Mouse (Mus musculus) T-helper 17 cell (primary cell): ENCODE results near the gene Slc16a14.
"Not testable (repeated sequence)": the region's sequence is repeated elsewhere in the genome, so short reads cannot be mapped to it uniquely, and the experiment has no call there.

Experiments
- in situ Hi-C, 2 experiments: fragments of 300-600 bp; cut with MboI, MseI; formaldehyde crosslinking; loops; 1 replicate in 1 of 2; 2 replicates in 1 of 2; pipeline ENCODE4 v1.15.1; 2025; ENCODE audit warnings: high pct_unique_total_duplicates in 2 of 2

Slc16a14 gene

DNA sequence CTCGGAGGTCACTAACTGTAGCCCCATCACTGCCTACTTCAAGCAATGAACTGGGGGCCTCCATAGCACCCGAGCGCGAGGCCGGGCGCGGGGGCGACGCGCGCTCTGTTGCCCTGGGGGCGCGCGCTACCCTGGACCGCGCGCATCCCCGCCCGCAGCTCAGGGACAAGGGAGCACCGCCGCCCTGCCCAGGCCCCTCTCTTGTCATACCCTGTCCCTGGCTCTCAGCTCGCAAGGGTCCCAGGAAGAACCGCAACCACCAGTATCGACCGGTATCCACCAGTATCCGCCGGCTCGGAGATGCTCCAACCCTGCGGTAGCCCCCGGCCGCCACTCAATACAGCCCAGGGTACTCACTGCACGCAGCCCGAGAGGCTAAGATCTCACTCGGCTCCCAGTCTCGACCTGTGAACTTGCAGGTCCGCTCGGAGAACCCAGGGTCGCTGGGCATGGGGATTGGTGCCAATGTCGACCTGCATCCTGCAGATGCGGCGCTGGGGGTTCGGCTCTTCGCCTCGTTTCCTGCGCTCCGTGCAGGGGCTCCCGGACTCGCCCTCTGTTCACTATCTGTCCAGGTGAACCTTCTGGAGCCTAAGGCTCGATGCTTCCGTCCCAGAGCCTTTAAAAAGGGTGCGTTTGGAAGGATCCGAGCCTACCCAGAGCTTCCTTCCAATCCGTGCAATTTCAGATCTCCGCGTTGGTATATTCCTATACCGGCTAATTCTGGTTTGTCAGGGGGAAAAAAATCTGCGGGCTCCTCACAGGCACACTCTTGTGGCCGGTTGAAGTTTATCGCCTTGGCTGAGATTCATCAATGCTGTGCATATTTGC, at the start of gene Slc16a14:
Gene Slc16a14, minus strand, starts transcription at position 632 of the 831 bp plus-strand sequence.
- in situ Hi-C loops = loop anchor here in 1 of 2 experiments (10.0 kb wide), 1 partner anchor 380 kb away; no protein-coding TSS in a partner anchor

DNA sequence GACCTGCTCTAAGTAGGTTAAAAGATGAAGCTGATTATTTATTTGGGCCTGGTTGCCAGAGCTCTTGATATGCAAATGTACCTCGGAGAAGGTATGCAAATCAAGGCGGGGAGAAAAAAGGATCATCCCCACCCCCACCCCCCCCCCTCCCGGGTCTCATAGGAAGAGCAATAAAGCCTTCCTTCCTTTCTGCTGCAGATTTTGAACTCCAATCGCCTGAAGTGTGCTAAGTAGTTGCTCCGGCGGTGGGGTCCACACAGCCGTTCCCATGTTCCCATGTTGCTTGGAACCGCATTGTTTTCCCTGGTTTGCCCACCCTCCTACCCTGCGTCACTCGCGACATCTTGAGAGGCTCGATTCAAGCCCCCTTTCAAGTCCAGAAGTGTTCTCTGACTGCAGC, 26.8 kb upstream of the Slc16a14 start:
- in situ Hi-C loops = not testable (repeated sequence)

DNA sequence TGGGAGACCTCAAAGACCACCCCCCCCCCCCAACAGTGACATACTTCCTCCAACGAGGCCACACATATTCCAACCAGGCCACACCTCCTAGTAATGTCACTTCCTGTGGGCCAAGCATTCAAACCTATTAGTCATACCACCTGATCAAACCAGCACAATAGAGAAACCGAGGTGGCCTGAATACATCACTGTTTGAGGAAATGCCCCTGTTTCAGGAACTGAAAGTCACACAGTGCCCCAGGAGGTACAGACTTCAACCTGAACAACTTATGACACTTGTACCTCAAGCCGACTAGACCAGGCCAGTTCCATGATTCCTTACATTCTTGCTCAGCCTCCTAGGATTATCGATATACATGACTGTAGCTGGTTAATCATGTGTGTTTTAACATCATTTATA, 22.8 kb upstream of the Slc16a14 start:
- in situ Hi-C loops = loop anchor here (5.0 to 10.0 kb wide), 4 partner anchors 80 to 587 kb away; no protein-coding TSS in a partner anchor

DNA sequence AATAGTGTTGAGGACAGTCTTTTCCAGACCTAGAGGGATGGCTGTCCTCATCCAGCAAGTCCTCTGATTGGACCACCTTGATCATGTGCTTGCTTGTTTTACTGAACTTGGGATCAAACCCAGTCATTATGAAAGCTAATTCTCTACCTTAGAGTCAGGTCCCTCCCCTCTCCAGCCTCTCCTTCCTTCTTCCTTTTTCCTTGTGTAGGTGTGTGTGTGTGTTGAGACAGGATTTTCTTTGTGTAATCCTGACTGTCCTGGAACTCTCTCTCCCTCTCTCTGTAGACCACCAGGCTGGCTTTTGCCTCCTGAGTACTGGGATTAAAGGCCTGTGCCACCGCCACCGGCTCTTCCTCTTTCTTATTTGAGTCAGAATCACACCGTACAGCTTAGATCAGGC, 21.8 kb upstream of the Slc16a14 start:
- in situ Hi-C loops = loop anchor here (5.0 to 10.0 kb wide), 4 partner anchors 81 to 588 kb away; no protein-coding TSS in a partner anchor

DNA sequence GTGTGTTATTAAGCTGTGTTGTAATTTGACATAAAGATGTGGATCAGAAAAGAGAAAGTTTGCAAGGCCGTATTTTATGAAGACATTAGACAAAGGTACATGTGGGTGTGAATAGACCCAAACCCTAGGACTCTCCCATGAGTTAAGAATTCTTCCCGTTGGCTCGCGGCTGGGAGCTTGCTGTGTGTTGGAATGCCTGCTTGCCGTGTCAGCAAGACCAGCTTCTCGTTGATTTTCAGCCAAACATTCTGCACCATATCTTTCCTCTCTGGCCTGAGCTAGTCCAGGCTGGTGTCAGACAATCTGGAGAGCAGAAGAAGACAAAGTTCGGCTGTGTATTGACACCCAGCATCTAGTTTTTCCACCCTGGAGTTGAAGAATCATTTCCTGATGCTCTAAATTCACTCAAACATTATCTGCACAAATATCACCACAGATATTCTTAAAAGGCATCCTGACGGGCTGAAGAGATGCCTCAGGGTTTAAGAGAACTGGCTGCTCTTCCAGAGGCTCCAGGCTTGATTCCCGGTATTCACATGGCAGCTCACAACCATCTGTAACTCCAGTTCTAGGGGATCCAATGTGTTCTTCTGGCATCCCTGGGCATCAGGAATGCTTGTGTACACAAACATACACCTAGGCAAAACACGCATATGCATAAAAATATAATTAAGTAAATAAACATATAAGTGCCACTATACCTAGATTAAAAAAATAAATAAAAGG, 17.7 kb upstream of the Slc16a14 start:
- in situ Hi-C loops = loop anchor here (5.0 to 10.0 kb wide), 2 partner anchors 360 to 592 kb away; no protein-coding TSS in a partner anchor

DNA sequence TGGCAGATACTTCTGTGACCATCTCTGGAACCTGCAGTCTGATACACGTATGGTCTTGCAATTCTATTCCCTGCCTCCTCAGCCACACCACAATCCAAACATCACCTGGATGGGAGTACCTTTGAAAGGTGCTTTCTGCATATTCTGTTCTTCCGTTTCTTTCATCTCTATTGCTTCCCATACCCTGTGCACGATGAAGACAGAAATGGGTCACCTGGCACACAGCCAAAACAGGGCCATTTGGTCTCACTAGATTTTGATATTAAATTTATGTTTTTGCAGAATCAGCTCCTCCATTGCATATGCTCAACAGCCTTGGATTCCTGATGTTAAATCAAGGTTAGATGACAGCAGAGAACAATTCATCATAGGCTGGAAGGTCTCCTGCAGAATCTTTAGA, 16.6 kb upstream of the Slc16a14 start:
- in situ Hi-C loops = loop anchor here (5.0 to 10.0 kb wide), 2 partner anchors 361 to 593 kb away; no protein-coding TSS in a partner anchor

DNA sequence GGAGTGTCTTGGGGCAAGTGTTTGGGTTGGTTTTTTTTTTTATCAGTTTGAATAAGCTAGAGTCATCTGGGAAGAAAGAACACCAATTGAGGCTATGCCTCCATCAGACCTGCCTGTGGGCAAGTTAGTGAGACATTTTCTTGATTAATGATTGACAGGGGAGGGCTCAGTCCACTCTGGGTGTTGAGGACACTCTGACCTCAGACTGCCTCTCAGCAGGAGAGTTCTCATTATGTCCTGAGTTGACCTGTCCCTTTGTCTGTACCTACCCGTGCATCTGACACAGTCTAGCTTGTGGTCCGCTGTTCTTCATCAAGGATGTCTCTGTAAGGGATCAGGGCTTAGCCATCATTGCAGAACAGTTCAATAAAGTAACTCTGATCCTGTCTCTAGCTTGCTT, 12.5 kb upstream of the Slc16a14 start:
- in situ Hi-C loops = loop anchor here in 1 of 2 experiments (10.0 kb wide), 1 partner anchor 993 kb away; no protein-coding TSS in a partner anchor

DNA sequence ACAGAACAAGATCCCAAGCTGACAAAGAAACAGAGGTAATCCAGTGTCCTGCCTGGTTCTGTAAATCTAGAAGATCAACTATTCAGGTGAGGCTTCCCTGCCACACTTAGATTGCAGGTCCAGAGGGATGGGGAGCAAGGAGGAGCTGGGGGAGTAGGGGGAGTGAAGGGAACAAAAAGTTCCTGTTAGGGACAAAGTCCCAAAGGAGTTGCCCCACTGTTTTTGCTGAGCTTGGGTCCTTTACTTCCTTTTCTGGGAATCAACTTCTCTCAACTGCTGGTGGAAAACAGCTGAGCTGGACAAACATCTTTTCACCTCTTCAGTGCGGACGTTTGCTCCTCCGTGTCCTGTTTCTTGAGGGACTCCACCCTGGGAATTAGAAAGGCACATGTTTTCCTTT, 11.0 kb upstream of the Slc16a14 start:
- in situ Hi-C loops = loop anchor here in 1 of 2 experiments (10.0 kb wide), 1 partner anchor 991 kb away; no protein-coding TSS in a partner anchor

DNA sequence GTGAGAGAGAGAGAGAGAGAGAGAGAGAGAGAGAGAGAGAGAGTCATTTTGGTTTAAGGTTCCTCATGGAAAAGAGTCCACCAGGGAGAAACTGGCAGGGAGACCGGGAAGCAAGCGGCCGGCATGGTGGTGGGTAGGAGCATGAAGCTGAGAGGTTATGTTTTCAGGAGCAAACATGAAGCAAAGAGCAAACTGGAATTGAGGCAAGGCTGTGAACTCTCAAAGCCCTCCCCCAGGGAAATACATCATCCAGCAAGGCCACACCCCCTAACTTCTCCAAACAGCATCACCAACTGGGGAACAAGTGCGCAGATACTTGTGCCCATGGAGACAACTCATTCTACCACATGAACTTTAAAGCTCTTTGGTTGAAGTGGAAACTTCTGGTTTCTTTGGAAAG, 8.6 kb upstream of the Slc16a14 start:
- in situ Hi-C loops = loop anchor here in 1 of 2 experiments (10.0 kb wide), 1 partner anchor 989 kb away; no protein-coding TSS in a partner anchor

DNA sequence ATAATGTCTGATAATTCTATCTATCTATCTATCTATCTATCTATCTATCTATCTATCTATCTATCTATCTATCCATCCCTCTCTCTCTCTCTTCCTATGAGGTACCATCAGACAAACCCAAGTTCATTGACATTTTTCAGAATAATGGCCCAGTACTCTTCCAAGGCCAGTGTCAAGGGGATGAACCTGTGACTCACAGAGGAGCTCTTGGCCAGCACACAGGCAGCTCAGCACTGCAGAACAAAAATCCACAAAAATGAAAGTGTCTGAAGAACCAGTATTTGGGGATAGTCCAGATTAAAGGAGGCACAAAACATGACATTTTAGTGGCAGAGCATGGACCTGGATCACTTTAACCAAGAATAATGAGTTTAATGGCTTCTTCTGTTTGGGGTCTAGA, 7.7 kb upstream of the Slc16a14 start:
- in situ Hi-C loops = loop anchor here in 1 of 2 experiments (10.0 kb wide), 1 partner anchor 988 kb away; no protein-coding TSS in a partner anchor

DNA sequence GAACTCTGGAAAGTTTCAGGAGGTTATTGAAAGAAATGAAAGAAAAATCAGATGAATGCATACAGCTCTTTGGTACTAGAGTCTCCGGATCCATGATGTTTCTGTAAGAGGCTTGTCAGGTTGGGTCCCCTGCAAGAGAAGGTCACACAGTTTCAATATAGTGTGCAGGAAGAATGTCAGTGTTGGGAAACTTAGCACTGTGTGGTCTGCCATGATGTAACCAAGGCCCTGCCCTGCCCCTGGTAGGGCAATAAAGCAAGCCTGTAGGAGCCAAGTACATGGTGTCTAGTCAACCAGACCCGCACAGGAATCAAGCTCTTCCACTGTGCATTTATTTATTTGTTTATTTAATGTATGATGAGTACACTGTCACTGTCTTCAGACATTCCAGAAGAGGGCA, 5.4 kb upstream of the Slc16a14 start:
- in situ Hi-C loops = loop anchor here in 1 of 2 experiments (10.0 kb wide), 1 partner anchor 986 kb away; no protein-coding TSS in a partner anchor

DNA sequence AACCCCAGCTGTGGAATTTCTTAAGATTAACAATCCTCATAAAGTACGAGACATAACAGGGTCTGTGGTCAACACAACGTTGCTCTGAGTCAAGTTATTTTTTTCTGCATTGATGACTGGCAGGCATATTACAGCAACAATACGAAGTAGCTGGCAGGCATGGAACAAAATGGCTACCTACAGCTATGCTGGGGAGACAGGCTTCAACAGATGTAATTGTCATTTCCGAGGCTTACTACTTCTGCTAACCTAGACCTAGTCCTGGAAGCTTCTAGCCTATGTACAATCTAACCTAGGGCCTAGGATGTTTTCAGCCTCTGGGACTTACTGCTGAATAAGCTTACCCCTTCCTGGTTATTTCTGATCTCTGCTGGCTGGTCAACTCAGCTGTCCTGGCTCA, 4.5 kb upstream of the Slc16a14 start:
- in situ Hi-C loops = loop anchor here in 1 of 2 experiments (10.0 kb wide), 1 partner anchor 375 kb away; no protein-coding TSS in a partner anchor

DNA sequence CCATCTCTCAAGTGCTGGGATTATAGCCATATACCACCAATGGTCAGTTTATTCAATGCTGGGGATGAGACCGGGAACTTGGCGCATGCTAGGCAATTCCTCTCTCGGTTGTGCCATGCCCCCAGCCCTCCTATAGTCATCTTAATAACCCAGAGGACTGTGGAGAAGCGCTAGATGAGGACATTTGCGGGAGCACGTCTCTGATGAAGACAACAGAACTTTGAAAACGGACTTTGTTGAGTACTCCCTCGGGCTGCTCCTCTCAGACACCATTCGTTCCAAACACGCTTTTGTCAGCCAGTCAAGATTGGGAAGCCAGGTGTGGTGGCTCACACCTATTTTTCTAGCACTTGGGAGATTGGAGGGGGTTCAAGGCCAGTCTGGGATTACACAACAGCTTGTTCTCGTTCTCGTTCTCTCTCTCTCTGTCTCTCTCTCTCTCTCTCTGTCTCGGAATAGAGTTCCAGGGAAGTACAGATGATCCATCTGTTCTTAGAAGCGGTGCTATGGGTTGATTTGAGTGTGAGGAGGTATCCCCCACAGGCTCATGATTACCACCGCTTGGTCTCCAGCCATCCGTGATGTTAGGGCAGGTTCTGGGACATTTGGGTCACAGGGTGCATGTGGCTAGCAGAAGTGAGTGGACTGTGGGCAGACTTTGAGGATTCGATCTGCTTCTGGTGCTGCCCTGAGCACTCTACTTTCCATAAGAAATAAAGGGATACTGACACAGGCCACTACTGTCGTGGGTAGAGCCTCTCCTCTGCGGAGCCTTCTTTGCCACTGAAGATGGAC, 2.0 kb upstream of the Slc16a14 start:
- in situ Hi-C loops = loop anchor here in 1 of 2 experiments (10.0 kb wide), 1 partner anchor 378 kb away; no protein-coding TSS in a partner anchor

DNA sequence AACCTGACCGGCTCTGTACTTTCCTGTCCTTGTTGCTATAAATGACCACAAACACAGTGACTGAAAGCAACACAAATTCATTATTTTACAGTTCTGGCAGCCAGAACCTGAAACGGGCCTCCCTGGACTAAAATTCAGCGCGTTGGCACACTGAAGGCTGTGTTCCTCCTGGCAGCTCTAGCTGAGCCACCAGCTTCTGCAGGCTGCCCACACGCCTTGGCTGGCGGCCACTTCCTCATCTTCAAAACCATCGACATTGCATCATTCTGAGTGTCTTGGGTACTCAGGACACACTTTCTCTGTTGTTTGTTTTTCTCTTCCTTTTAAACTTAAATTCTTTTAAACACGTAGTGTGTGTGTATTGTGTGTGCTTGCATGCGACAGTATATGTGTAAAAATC, 734 bp upstream of the Slc16a14 start:
- in situ Hi-C loops = loop anchor here in 1 of 2 experiments (10.0 kb wide), 1 partner anchor 379 kb away; no protein-coding TSS in a partner anchor

DNA sequence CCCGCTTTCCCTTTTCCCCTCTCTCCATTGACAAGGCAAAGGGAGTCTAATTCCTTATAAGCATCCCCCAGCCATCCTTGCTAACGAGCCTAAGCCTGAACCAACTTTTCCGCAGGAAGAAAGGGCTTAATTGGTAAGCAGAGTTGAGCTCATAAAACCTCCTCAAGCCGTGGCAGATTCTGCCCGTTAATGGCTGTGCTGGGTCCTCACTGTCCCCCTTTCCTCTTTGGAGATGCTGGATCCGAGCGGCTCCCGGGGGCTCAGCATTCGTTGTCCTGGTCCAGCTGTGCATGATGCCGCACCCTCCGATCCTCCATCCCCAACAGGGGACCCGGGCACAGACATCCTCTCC, 807 bp downstream of the Slc16a14 start:
- in situ Hi-C loops = loop anchor here in 1 of 2 experiments (10.0 kb wide), 1 partner anchor 381 kb away; no protein-coding TSS in a partner anchor

DNA sequence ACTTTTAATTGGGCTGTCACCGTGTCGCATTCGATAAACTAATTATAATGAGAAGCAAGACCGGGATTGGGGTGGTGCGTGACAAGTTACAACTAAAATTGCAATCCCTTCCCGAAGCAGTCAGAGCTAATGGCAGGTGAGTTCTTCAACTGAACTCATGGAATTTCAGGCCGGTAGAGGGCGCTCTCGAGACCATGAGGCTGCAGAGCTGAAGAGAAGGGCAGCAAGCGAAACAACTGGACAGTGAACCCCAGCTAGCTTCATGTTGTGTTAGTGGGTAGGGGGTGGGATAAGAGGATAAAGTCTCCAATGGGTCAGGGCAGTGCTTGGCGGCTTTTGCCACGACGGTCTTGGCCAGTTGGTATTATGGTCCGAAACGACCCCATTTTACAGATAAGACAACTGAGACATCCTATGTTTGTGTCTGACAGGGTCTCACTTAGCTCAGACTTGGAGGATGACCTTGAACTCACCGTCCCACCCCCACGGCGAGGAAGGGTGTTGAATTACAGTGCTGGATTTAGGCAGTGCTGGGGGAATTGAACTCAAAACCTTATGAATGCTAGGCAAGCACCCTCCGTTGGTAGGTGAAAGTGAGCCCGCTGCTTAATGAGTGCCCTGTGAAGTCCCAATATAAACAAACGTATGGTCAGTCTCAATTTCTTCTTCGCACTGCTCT, 1.3 kb downstream of the Slc16a14 start:
- in situ Hi-C loops = loop anchor here in 1 of 2 experiments (10.0 kb wide), 1 partner anchor 381 kb away; no protein-coding TSS in a partner anchor

DNA sequence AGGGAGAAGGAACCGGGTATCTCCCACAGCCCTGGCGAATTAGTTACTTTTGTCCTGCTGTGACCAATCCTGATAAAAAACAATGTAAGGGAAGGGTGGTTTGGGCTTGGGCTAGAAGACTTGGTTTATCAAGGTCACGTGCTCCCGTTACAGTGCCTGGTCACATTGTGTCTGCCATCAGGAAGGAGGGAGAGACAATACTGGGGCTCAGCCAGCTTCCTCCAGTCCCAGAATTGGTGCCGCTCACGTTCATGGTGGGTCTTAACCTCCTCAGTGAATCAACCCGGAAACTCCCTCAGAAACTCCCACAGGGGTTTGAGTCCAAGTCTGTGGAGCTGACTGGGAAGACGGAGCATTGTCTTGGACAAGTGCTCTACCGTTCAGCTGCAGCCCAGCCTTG, 9.3 kb downstream of the Slc16a14 start:
- in situ Hi-C loops = no loop called here

DNA sequence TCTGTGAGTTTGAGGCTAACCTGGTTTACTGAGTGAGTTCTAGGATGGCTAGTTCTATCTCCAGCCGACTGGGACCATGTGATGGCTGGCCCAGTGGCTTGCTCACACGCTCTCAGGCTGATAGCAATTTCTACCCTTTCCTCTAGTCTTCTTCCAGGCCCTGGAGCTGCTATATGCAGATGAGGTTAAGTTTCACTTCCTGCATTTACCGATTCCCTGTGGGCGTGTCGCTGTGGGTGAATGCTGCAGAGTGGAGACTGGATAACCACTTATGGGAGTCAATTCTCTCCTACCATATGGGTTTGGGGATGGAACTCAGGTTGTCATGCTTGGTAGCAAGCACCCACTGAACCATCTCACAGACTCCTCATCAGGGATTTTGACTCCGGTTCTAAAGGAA, 10.8 kb downstream of the Slc16a14 start:
- in situ Hi-C loops = no loop called here

DNA sequence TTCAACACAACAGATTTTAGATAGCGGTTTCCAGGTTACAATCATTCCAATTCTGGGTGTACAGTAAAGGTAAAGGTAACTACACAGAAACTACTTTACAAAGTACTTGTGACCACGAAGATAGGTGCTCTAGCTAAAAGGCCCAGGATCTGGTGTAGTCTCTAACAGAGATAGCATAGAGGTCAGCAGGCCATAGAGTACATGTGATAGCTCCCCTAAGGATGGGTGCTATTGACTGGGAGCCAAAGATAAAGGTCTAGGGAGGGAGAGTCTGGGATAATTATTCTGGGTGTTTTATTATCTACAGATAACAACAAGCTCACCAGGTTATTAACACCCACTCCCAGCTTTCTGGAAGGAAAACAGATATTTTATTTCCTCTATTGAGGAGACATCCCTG, 11.5 kb downstream of the Slc16a14 start:
- in situ Hi-C loops = no loop called here

DNA sequence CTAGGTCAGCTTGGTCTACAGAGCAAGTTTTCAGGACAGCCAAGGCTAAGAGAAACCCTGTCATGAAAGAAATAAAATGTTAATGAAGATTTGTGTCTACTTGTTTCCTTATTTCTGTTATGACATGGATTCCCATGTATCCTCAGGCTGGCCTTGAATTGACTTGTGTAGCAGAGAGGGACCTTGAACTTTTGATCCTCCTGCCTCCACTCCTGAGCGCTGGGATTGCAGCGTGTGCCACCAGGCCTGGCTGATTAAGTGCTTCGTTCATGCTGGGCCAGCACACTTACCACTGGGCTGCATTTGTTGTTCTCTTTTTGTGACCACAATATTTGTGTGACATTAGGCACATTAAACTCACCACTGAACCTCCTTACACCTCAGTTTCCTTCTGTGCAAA, 16.1 kb downstream of the Slc16a14 start:
- in situ Hi-C loops = loop anchor here in 1 of 2 experiments (10.0 kb wide), 1 partner anchor 354 kb away; no protein-coding TSS in a partner anchor
